Mouse (Mus musculus) C2C12 (cell line): ENCODE measurements around the gene Itgb2. TPM values are rescaled to one million over a fixed set of nuclear protein-coding genes. Genes with fewer than 3 reads are reported as not detected.

Source experiments
- H3K27me3 ChIP-seq: one replicate; pipeline ENCODE4 v1.6.1; 2011; ENCODE audit not compliant: control insufficient read depth, insufficient read depth, insufficient read length
- H3K36me3 ChIP-seq: one replicate; pipeline ENCODE4 v1.6.1; 2011; ENCODE audit not compliant: control insufficient read depth, insufficient read depth
- H3K4me3 ChIP-seq: one replicate; pipeline ENCODE4 v1.5.1; 2011; ENCODE audit warnings: mild to moderate bottlenecking, control low read depth; ENCODE audit not compliant: poor library complexity, insufficient read depth, severe bottlenecking
- H3K79me2 ChIP-seq: one replicate; pipeline ENCODE4 v1.6.1; 2011; ENCODE audit not compliant: control insufficient read depth, insufficient read depth
- H3K79me3 ChIP-seq: one replicate; pipeline ENCODE4 v1.6.1; 2011; ENCODE audit warnings: low read depth, control low read depth
- H3ac ChIP-seq: one replicate; pipeline ENCODE3; 2011; ENCODE audit warnings: low read depth; ENCODE audit not compliant: control insufficient read depth, insufficient read length
- CEBPB ChIP-seq: IDR thresholded peaks from one replicate; pipeline ENCODE4 v1.6.1; 2011; ENCODE audit warnings: low read depth, mild to moderate bottlenecking, control low read depth, moderate library complexity
- CTCF ChIP-seq: IDR thresholded peaks from one replicate; pipeline ENCODE4 v1.5.1; 2011; ENCODE audit not compliant: control insufficient read depth, insufficient read depth, insufficient read length
- FOSL1 ChIP-seq: IDR thresholded peaks from one replicate; pipeline ENCODE4 v1.8.0; 2011; ENCODE audit warnings: mild to moderate bottlenecking, low read length; ENCODE audit not compliant: poor library complexity, insufficient read depth, severe bottlenecking
- MAX ChIP-seq: IDR thresholded peaks from one replicate; pipeline ENCODE4 v1.6.1; 2011; ENCODE audit warnings: mild to moderate bottlenecking, control low read depth
- MYOD1 ChIP-seq: IDR thresholded peaks from one replicate; pipeline ENCODE4 v1.6.1; 2011; ENCODE audit warnings: low read depth; ENCODE audit not compliant: control insufficient read depth, insufficient read length
- MYOG ChIP-seq: IDR thresholded peaks from one replicate; pipeline ENCODE4 v1.6.1; 2011; ENCODE audit not compliant: control insufficient read depth, insufficient read length; ENCODE audit errors: extremely low read depth
- USF1 ChIP-seq: IDR thresholded peaks from one replicate; pipeline ENCODE4 v1.6.1; 2011; ENCODE audit warnings: low read depth, mild to moderate bottlenecking, control low read depth, moderate library complexity
- polyA plus RNA-seq: library from polyadenylated mRNA; unstranded; fragments of >200 nt; fragmentation: generic; extraction: Trizol; gene quantifications from one replicate; pipeline ENCODE4 v1.2.1, GENCODE M21; 2012; ENCODE audit warnings: missing spikeins

Itgb2 gene
- polyA plus RNA-seq, 1 experiment, result 0.47 TPM

DNA sequence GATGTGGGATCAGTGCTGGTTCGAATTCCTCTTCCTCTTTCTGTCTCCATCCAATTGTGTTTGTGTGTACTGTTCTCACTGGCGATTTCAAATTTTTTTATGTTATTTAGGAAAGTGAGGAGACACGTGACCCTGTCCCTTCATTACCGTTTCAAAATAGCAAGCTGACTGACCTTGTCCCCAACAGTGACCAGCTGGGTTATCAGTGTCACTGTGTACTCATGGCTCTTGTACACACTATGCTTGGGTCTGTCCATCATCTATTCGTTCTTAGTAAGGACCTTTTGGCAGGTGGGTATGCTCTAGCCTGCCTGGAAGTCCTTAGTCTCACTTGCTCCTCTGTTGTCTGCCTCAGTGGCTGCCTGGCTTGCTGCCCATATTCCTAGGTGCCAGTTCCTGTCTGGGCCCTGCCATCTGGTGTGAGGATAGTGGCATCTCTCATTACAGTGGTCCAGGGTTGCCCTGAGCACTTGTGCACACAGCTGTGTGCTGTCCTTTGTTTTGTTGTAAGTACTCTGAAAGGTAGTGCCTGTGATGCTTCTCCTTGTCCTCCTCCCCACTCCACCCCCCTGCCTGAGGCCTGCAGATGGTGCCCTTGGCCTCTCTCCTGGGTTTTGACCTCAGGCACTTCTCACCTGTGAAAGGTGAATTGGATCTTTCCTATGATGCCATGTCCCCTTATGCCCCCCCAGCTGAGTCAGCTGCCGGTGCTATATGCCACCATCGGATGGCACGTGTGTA is 80.3 kb downstream of the Itgb2 start:
- TF ChIP-seq CTCF (no peak), MYOG (no peak), FOSL1 (no peak), CEBPB (no peak), MYOD1 (no peak), MAX (no peak), USF1 (no peak)
- no peak overlapping the region for H3K4me3 ChIP-seq
- no peak overlapping the region for H3ac ChIP-seq
- H3K27me3 ChIP-seq, result no peaks in the 10 kb centered on the region
- peaks cover 62% of the 10 kb centered on the region for H3K36me3 ChIP-seq
- H3K79me2 ChIP-seq, result peaks cover 45% of the 10 kb centered on the region
- H3K79me3 ChIP-seq, result peaks cover 30% of the 10 kb centered on the region

- no peaks in the 10 kb centered on the region for H3K27me3 ChIP-seq
- H3K36me3 ChIP-seq, result peaks cover 85% of the 10 kb centered on the region
- peaks cover 25% of the 10 kb centered on the region for H3K79me2 ChIP-seq
Observed at GRCm38 (mm10) chr10:77613409-77613808, 83.4 kb downstream of the Itgb2 start.

More at GRCm38 (mm10) chr10:77613409-77613808, 83.4 kb downstream of the Itgb2 start:
- H3ac ChIP-seq, result no peak overlapping the region
- peaks cover 12% of the 10 kb centered on the region for H3K79me3 ChIP-seq
- no peak overlapping the region for H3K4me3 ChIP-seq
- TF ChIP-seq USF1, result no peak
- no peak for TF ChIP-seq MYOD1
- no peak for TF ChIP-seq CTCF
- no peak for TF ChIP-seq CEBPB

Other genes starting within 250 kb of the Itgb2 start
- 3.3 TPM for gene Adarb1, start 112.0 kb upstream of the Itgb2 start, polyA plus RNA-seq
- 45.2 TPM for gene Fam207a, start 14.5 kb upstream of the Itgb2 start, polyA plus RNA-seq
- gene Pttg1ip, start 51.5 kb downstream of the Itgb2 start, polyA plus RNA-seq, result 96.1 TPM
- gene Sumo3, start 75.8 kb downstream of the Itgb2 start, polyA plus RNA-seq, result 152 TPM
- 5.1 TPM for gene Gm49325, start 75.9 kb downstream of the Itgb2 start, polyA plus RNA-seq
- gene Ube2g2, start 92.0 kb downstream of the Itgb2 start, polyA plus RNA-seq, result 85.5 TPM
- gene Tspear, start 156.3 kb downstream of the Itgb2 start, polyA plus RNA-seq, result not detected
- not detected for gene Gm19402, start 160.5 kb downstream of the Itgb2 start, polyA plus RNA-seq
- gene Gm9508, start 167.0 kb downstream of the Itgb2 start, polyA plus RNA-seq, result not detected
- gene Gm10272, start 176.4 kb downstream of the Itgb2 start, polyA plus RNA-seq, result not detected
- not detected for gene Gm10024, start 181.2 kb downstream of the Itgb2 start, polyA plus RNA-seq
- gene Gm10142, start 185.6 kb downstream of the Itgb2 start, polyA plus RNA-seq, result not detected
- not detected for gene Krtap12-1, start 190.3 kb downstream of the Itgb2 start, polyA plus RNA-seq
- gene Gm10100, start 196.2 kb downstream of the Itgb2 start, polyA plus RNA-seq, result not detected
- not detected for gene Gm18596, start 212.4 kb downstream of the Itgb2 start, polyA plus RNA-seq
- not detected for gene Gm9736, start 221.1 kb downstream of the Itgb2 start, polyA plus RNA-seq
- not detected for gene Gm3233, start 229.4 kb downstream of the Itgb2 start, polyA plus RNA-seq
- gene Gm3238, start 241.1 kb downstream of the Itgb2 start, polyA plus RNA-seq, result not detected
- not detected for gene Gm7138, start 246.7 kb downstream of the Itgb2 start, polyA plus RNA-seq